28 mouse cellular contexts compared by ENCODE assay signal in the genomic region with DNA sequence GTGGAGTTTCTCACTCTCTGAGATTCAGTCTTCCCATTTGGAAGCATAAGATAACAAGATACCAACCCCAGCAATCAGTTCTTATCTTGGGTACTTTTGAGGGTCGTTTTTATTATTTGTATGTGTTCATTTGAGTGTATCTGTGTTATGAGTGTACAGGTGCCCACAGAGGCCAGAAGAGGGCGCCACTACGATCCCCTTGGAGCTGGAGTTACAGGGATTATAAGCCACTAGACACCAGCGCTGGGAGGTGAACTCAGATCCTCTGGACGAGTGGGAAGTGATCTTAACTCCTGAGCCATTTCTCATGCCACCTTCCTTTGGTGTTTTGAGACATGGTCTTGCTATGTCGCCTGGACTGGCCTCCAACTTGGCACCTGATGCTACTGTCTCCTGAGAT.
DNase-seq lines count a peak whose midpoint lies in the region; ATAC-seq and TF ChIP-seq lines count a peak whose summit lies in the region.
"Had no signal": no experiment of that assay in that cellular context is flagged by ENCODE, and none has a peak within 500 bp of the region (broad histone marks: within the 10 kb centered on the region; RNA-seq: fewer than 3 reads in every experiment).

No protein-coding gene starts in this region.

- 82% methylated on average over 6 of the region's 6 CpGs for WGBS in heart, embryonic 10.5 days
- WGBS in heart, embryonic 12.5 days = 77% methylated on average over 6 of the region's 6 CpGs
- 70% methylated on average over 6 of the region's 6 CpGs for WGBS in lung, embryonic 14.5 days

- peak; percentile 66 for DNase-seq in heart, embryonic 10.5 days (ENCODE audit: low spot score)
- no peak for DNase-seq in lung, embryonic 14.5 days
- no peak for DNase-seq in lung, postnatal 25 days (ENCODE audit: low spot score)
- DNase-seq in MEL (ENCODE audit: low read depth, low spot score) = no peak
- no peak for DNase-seq in layer of hippocampus, postnatal 14 days (ENCODE audit: low spot score in 2 of 2)
- DNase-seq: adrenal gland, adult 2 months; adrenal gland, postnatal 36 days; cerebellum, adult 18-20 months; cerebellum, postnatal 14 days; gastrocnemius, adult 2 months; kidney, adult 11 months; kidney, postnatal 36 days; midbrain, embryonic 14.5 days; right cerebral cortex, adult 18-20 months; spleen, adult 18-20 months had no signal

- ATAC-seq in heart, embryonic 12.5 days (ENCODE audit: insufficient number of reproducible peaks, low FRiP score) = no peak
- no peak for ATAC-seq in lung, embryonic 14.5 days (ENCODE audit: insufficient read depth)
- ATAC-seq in activated CD4-positive, CD25-positive, alpha-beta regulatory T cell, adult 4 months = no peak
- ATAC-seq: forebrain, embryonic 16.5 days had no signal

- TF ChIP-seq EP300 in MEL (IDR thresholded peaks at IDR 0.05; ENCODE audit: low read depth in 1 of 2, low read length in 2 of 2) = no peak

- TF ChIP-seq CTCF in lung, embryonic 14.5 days (IDR thresholded peaks at IDR 0.05; ENCODE audit: low read depth) = peak; percentile 17; the same call in 1 of the 2 replicates
- peak; percentile 63 for TF ChIP-seq CTCF in E14TG2a.4 (conservative IDR thresholded peaks at IDR 0.05; ENCODE audit: low read length)
- TF ChIP-seq CTCF in MEL (IDR thresholded peaks at IDR 0.05 in 2 of 3, conservative IDR thresholded peaks at IDR 0.05 in 1 of 3; ENCODE audit: control insufficient read depth in 1 of 3, insufficient read depth in 1 of 3, low read depth in 2 of 3, low read length in 3 of 3, poor library complexity in 1 of 3, severe bottlenecking in 1 of 3) = peak in 2 of 3 experiments; percentile 21; a peak in 2 of 6 replicates

- no peaks in the 10 kb centered on the region for H3K27me3 ChIP-seq in heart, embryonic 10.5 days (ENCODE audit: insufficient read depth, poor library complexity, severe bottlenecking)
- H3K27me3 ChIP-seq in heart, embryonic 12.5 days (replicated peaks) = no peaks in the 10 kb centered on the region
- H3K27me3 ChIP-seq in lung, embryonic 14.5 days (ENCODE audit: insufficient read depth, low read length) = no peaks in the 10 kb centered on the region; the same call in 1 of the 2 replicates
- no peaks in the 10 kb centered on the region for H3K27me3 ChIP-seq in E14TG2a.4 (ENCODE audit: insufficient read depth, low read length)
- H3K27me3 ChIP-seq in MEL (ENCODE audit: control insufficient read depth in 1 of 2, insufficient read depth in 2 of 2, low read length in 2 of 2) = no peaks in the 10 kb centered on the region
- H3K27me3 ChIP-seq: heart, embryonic 15.5 days; hindbrain, embryonic 12.5 days; kidney, embryonic 15.5 days; limb, embryonic 15.5 days had no signal

- H3K9me3 ChIP-seq in heart, embryonic 10.5 days = no peaks in the 10 kb centered on the region
- H3K9me3 ChIP-seq in heart, embryonic 12.5 days (replicated peaks) = no peaks in the 10 kb centered on the region
- no peaks in the 10 kb centered on the region for H3K9me3 ChIP-seq in lung, embryonic 14.5 days (ENCODE audit: low read depth, low read length)
- H3K9me3 ChIP-seq in E14TG2a.4 (ENCODE audit: low read length) = no peaks in the 10 kb centered on the region; the same call in 1 of the 2 replicates
- H3K9me3 ChIP-seq in MEL (replicated peaks; ENCODE audit: insufficient read depth, low read length) = no peaks in the 10 kb centered on the region
- H3K9me3 ChIP-seq: heart, embryonic 15.5 days; hindbrain, embryonic 12.5 days; kidney, embryonic 15.5 days; limb, embryonic 15.5 days; lung, embryonic 15.5 days had no signal

- H3K4me1 ChIP-seq in heart, embryonic 10.5 days = peaks cover 21% of the 10 kb centered on the region
- peaks cover 28% of the 10 kb centered on the region for H3K4me1 ChIP-seq in heart, embryonic 12.5 days (replicated peaks)
- no peaks in the 10 kb centered on the region for H3K4me1 ChIP-seq in lung, embryonic 14.5 days (ENCODE audit: insufficient read depth)
- H3K4me1 ChIP-seq in E14TG2a.4 (replicated peaks; ENCODE audit: low read depth, low read length) (no peaks in the 10 kb centered on the region), MEL (ENCODE audit: control insufficient read depth in 1 of 2, insufficient read depth in 2 of 2, low read length in 2 of 2) (peaks cover 0 to 29% of the 10 kb centered on the region in 2 experiments)

- H3K79me2 ChIP-seq in MEL (ENCODE audit: control insufficient read depth, insufficient read depth, low read length, poor library complexity) = no peaks in the 10 kb centered on the region

- no peak for TF ChIP-seq POLR2A in MEL (IDR thresholded peaks at IDR 0.05; ENCODE audit: control insufficient read depth in 1 of 2, insufficient read depth in 1 of 2, low read depth in 1 of 2, low read length in 2 of 2, poor library complexity in 1 of 2)

- H3K27ac ChIP-seq in heart, embryonic 10.5 days = no peak overlapping the region
- H3K27ac ChIP-seq in heart, embryonic 12.5 days (ENCODE audit: poor library complexity, severe bottlenecking) = no peak overlapping the region
- H3K27ac ChIP-seq in lung, embryonic 14.5 days (ENCODE audit: low read depth) = no peak overlapping the region
- H3K27ac ChIP-seq in MEL (ENCODE audit: control insufficient read depth, low read depth, low read length) = no peak overlapping the region
- H3K27ac ChIP-seq: gastrocnemius, adult 2 months; heart, embryonic 15.5 days; hindbrain, embryonic 12.5 days; kidney, embryonic 15.5 days; layer of hippocampus, adult 2 months; limb, embryonic 15.5 days; liver, embryonic 14.5 days; lung, embryonic 15.5 days; macrophage had no signal

- no peak overlapping the region for H3K4me3 ChIP-seq in heart, embryonic 10.5 days
- no peak overlapping the region for H3K4me3 ChIP-seq in heart, embryonic 12.5 days
- no peak overlapping the region for H3K4me3 ChIP-seq in lung, embryonic 14.5 days (ENCODE audit: low read depth, low read length)
- H3K4me3 ChIP-seq in E14TG2a.4 (replicated peaks; ENCODE audit: low read length) (no peak overlapping the region), MEL (ENCODE audit: control insufficient read depth in 1 of 2, insufficient read depth in 1 of 2, low read depth in 2 of 2, low read length in 2 of 2) (no peak overlapping the region)
- H3K4me3 ChIP-seq: erythroblast, embryonic 14.5 days; gastrocnemius, adult 2 months; heart, embryonic 15.5 days; hindbrain, embryonic 12.5 days; kidney, embryonic 15.5 days; layer of hippocampus, adult 2 months; limb, embryonic 15.5 days; lung, embryonic 15.5 days had no signal

- TF ChIP-seq RAD21 in MEL (IDR thresholded peaks at IDR 0.05; ENCODE audit: low read depth, low read length) = no peak

- H3K36me3 ChIP-seq in heart, embryonic 10.5 days = no peaks in the 10 kb centered on the region
- no peaks in the 10 kb centered on the region for H3K36me3 ChIP-seq in heart, embryonic 12.5 days
- H3K36me3 ChIP-seq in lung, embryonic 14.5 days (ENCODE audit: insufficient read depth) = no peaks in the 10 kb centered on the region
- no peaks in the 10 kb centered on the region for H3K36me3 ChIP-seq in E14TG2a.4 (ENCODE audit: insufficient read depth, low read length)
- H3K36me3 ChIP-seq in MEL (ENCODE audit: control insufficient read depth in 1 of 2, insufficient read depth in 2 of 2, low read length in 2 of 2) = peaks cover 0 to 24% of the 10 kb centered on the region in 2 experiments; a peak in 2 of 4 replicates
- H3K36me3 ChIP-seq: heart, embryonic 15.5 days; hindbrain, embryonic 12.5 days; kidney, embryonic 15.5 days; limb, embryonic 15.5 days; lung, embryonic 15.5 days had no signal

- no peak overlapping the region for H3K4me2 ChIP-seq in heart, embryonic 12.5 days
- no peak overlapping the region for H3K4me2 ChIP-seq in lung, embryonic 14.5 days
- H3K4me2 ChIP-seq: heart, embryonic 15.5 days; hindbrain, embryonic 12.5 days; kidney, embryonic 15.5 days; limb, embryonic 15.5 days; lung, embryonic 15.5 days had no signal

- no peak overlapping the region for H3K9ac ChIP-seq in heart, embryonic 12.5 days
- no peak overlapping the region for H3K9ac ChIP-seq in lung, embryonic 14.5 days
- H3K9ac ChIP-seq in MEL (ENCODE audit: control insufficient read depth, low read depth, low read length, poor library complexity, severe bottlenecking) = no peak overlapping the region
- H3K9ac ChIP-seq: heart, embryonic 15.5 days; hindbrain, embryonic 12.5 days; kidney, embryonic 15.5 days; limb, embryonic 15.5 days; liver, embryonic 14.5 days; lung, embryonic 15.5 days had no signal

TF ChIP-seq in MEL, 35 proteins besides CTCF, POLR2A, EP300 and RAD21:
- TF ChIP-seq ZNF384 (IDR thresholded peaks at IDR 0.05; ENCODE audit: low read depth, low read length) = no peak
- no peak for TF ChIP-seq MEF2A (IDR thresholded peaks at IDR 0.05; ENCODE audit: extremely low read depth, insufficient replicate concordance, low read depth, low read length, poor library complexity, severe bottlenecking)
- no peak for TF ChIP-seq E2F4 (IDR thresholded peaks at IDR 0.05; ENCODE audit: borderline replicate concordance, low read depth, low read length)
- no peak for TF ChIP-seq GABPA (IDR thresholded peaks at IDR 0.05; ENCODE audit: low read depth, low read length)
- TF ChIP-seq ZKSCAN1 (IDR thresholded peaks at IDR 0.05; ENCODE audit: low read depth, low read length) = no peak
- TF ChIP-seq SMC3 (IDR thresholded peaks at IDR 0.05; ENCODE audit: low read depth, low read length) = no peak
- TF ChIP-seq CHD1 (IDR thresholded peaks at IDR 0.05; ENCODE audit: low read depth, low read length) = no peak
- TF ChIP-seq SIN3A (IDR thresholded peaks at IDR 0.05; ENCODE audit: low read length) = no peak
- TF ChIP-seq KAT2A (conservative IDR thresholded peaks at IDR 0.05; ENCODE audit: low read depth, low read length) = no peak
- TF ChIP-seq UBTF (IDR thresholded peaks at IDR 0.05; ENCODE audit: borderline replicate concordance, insufficient read depth, low read depth, low read length) = no peak
- no peak for TF ChIP-seq JUND (IDR thresholded peaks at IDR 0.05; ENCODE audit: low read depth, low read length)
TF ChIP-seq in MEL: peak in this region for 0.
